Mouse (Mus musculus) v-Abl transformed pro-B cells (cell line): ENCODE results near the gene Ywhaq.

Experiments used
- in situ Hi-C, 2 experiments: fragments of 400-800 bp; cut with MboI; formaldehyde crosslinking; loops; one replicate each; pipeline ENCODE4 v1.15.1; 2025; ENCODE audit not compliant: unreplicated experiment in 2 of 2

Ywhaq gene

GRCm38 (mm10) chr12:21350113-21350876 lies 67.1 kb downstream of the Ywhaq start:
- in situ Hi-C loops = no loop called here

GRCm38 (mm10) chr12:21346972-21347371 lies 70.5 kb downstream of the Ywhaq start:
- in situ Hi-C loops = no loop called here

- in situ Hi-C loops = no loop called here
Measured at GRCm38 (mm10) chr12:21340674-21341073, 76.8 kb downstream of the Ywhaq start.
